Mouse (Mus musculus) cerebellum, adult 18-20 months (tissue): ENCODE results near the gene Irf6.

Experiments
- DNase-seq, 2 experiments: peaks; one replicate each; pipeline ENCODE4 v3.0.0; 2021

Irf6 gene

GRCm38 (mm10) chr1:193152872-193153271 is at the start of gene Irf6:
Gene Irf6 (plus strand): TSS chr1:193153111.
- no peak for DNase-seq

DNA sequence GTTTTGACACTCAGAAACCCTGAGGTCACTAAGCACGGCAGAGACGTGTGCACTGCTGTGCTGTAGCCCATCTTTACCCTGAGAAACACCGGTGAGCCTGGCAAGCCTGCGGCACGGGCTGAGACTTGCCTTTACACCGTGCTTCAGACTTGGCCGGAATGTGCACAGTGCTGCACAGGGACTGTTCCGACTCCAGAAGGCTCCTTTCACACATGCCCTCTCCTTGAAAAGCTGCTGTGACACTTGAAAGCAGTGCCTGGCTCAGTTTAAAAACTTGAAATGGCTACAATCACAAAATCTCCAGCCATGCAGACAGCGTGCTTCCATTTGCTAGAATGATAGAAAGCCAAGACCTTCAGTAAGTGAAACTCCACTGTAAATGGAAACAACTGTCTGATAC is 40.8 kb upstream of the Irf6 start:
- no peak for DNase-seq

- no peak for DNase-seq
Observed at GRCm38 (mm10) chr1:193122793-193123192, 30.1 kb upstream of the Irf6 start.

- no peak for DNase-seq
Observed at GRCm38 (mm10) chr1:193123290-193123689, 29.6 kb upstream of the Irf6 start.

DNA sequence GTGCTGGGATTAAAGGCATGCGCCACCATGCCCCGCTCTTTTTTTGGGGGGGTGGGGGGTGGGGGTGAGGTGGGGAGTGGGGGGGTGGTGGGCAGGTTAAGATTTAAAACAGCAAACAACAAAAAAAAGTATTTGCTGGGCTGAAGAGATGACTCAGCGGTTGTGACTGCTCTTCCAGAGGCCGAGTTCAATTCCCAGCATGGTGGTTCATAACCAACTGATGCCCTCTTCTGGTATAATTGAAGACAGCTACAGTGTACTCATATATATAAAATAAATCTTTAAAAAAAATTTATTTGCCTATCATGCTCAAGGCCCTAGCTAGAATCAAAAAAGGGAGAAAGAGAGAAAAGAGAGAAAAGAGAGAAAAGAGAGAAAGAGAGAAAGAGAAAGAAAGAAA is 27.1 kb upstream of the Irf6 start:
- DNase-seq: no peak

DNA sequence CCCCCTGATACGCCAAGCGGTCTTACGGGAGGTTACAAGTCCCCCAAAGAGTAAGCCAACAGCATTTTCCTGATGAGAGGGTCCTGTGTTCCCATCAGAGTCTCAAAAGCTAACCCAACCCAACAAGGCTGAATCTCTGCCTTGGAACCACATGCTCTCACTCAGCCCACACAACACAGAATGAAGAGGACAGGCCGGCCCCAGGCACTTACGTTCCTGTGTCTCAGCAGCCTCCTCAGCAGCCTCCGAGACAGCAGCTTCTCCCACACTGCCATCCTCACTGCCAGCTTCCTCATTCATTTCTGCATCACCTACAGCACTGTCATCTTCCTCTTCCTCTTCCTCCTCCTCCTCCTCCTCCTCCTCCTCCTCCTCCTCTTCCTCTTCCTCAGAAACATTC is 24.9 kb upstream of the Irf6 start:
- no peak for DNase-seq

DNA sequence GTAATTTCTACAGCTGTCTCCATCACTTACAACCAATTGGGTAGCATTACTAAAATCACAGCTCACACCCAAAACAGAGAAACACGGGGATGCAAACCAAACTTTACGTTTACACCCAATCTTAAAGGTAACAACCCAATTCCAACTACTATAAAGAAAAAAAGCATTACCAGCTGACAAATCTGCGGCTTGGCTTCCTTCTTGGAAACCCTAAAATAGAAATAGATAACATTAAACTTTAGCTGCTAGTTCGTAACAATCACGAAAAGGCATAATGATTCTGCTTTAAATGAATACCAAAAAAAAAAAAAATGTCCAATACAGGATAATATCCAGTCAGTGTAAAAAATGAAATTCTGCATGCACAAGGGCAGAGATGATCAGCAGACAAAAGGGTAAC is 23.6 kb upstream of the Irf6 start:
- DNase-seq: no peak

DNA sequence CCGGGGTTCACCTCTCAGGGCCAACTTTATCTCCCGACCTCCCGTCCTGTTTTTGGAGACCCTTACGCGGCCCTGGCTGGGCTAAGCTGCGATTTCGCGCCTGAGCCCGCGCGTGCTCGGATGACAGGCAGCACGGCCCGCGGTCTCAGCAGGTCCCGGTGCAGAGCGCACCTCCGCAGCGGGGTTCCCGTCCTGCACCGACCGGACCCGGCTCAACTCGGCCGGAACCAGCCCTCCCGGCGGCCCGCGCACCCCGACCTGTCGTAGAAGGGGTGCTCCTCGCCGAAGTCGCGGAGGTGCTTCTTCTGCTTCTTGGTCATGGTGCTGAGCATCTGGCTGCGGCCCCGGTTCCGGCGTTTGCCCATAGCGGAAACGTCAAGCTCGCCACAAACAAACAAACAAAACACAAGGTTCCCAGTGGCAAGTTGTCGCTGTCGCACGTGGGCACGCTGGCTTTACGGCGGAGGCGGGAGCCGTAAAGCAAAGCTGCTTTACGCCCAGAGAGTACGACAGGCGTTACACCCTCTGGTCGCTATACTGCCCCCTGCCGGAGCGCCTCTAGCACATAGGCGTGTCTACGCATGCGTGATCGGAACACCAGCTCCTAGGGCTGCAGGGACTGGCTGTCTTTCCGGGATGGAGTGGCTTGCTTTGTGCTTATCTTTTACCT is 23.0 kb upstream of the Irf6 start, which contains the start of gene Diexf:
Diexf (minus strand) TSS at position 487 of the 670 bp plus-strand sequence.
- DNase-seq: peak; percentile 95 to 97

DNA sequence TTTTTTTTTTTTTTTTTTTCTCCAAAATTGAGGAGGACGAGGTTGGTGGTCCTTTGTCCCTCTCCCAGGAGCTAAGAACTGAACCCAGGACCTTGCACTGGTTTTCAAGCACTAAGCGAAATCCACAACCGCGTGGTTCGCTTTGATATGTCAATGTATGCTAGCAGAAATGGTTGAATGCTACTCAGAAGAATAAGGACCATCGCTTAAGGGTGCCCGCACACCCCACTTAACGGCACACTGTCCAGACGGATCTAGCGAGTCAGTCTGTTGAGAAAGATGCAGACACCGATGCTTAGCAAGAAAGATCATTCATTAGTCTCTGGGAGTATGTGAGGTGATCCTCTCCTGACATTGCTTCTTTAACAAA is 22.5 kb upstream of the Irf6 start:
- DNase-seq: no peak

- no peak for DNase-seq
Observed at GRCm38 (mm10) chr1:193130839-193131238, 22.1 kb upstream of the Irf6 start.

GRCm38 (mm10) chr1:193131311-193131948 is 21.5 kb upstream of the Irf6 start:
- no peak for DNase-seq

DNA sequence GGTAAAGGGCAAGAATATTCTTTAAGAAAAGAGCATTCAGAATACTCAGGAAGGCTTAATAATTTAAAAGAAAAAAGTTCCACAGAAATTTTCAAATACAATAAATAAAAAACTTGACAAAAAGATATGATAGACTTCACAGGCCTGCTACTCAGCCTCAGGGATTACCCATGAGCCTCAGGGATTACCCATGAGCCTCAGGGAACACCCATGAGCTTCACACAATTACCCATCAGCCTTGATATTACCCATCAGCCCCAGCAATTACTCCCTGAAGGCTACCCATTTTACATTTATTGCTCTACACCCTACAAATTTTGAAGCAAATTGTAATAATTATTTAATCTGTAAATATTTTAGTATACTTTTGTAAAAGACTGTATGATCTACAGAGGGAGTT is 20.5 kb upstream of the Irf6 start:
- no peak for DNase-seq

DNA sequence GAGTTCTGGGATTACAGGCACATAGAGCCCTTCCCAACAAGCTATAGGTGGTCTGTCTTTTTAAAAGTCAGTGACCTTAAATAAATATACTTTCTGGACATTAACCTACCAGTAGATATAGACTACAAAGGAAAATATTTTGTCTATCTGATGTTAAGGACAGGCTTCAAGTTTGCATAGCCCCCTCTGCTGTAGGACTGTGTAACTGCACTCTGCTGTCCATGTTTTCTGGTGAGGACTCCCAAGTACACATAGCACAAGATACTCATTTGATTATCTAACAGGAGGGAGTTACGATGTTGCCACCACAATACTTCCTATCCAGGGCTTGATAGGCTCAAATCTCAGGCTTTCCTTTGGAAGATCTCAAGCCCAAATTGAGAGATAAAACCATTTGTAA is 19.2 kb upstream of the Irf6 start:
- no peak for DNase-seq

GRCm38 (mm10) chr1:193138087-193138486 is 14.8 kb upstream of the Irf6 start:
- DNase-seq: no peak

GRCm38 (mm10) chr1:193138669-193139068 is 14.2 kb upstream of the Irf6 start:
- no peak for DNase-seq

GRCm38 (mm10) chr1:193141118-193141517 is 11.8 kb upstream of the Irf6 start:
- DNase-seq: no peak

DNA sequence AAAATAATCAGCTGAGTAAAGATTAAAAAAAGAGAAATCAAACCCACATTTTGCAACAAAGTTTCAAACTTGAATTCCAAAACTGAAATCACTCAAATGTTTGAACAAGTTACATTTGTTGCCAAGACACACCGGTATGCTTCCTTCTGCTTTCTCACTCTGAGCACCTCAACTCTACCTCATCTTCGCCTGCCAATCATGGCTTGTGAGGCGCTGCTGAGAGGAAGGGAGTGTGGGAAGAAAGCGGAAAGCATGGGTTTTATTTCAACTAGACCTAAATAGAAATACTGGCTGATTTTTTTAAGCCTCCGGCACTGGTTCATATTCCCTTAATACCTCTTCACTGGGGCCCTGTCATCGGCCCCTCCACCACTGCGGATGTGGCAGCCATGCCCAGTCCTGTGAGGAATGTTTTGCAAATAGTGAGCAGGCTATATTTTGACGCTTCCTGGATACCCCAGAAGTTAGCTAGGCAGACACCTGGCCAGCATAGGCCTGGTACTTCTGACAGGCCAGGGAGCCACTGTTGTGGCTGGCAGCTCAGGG is 10.3 kb upstream of the Irf6 start:
- DNase-seq: no peak

GRCm38 (mm10) chr1:193144516-193144915 is 8.4 kb upstream of the Irf6 start:
- peak in 1 of 2 experiments; percentile 23 for DNase-seq

DNA sequence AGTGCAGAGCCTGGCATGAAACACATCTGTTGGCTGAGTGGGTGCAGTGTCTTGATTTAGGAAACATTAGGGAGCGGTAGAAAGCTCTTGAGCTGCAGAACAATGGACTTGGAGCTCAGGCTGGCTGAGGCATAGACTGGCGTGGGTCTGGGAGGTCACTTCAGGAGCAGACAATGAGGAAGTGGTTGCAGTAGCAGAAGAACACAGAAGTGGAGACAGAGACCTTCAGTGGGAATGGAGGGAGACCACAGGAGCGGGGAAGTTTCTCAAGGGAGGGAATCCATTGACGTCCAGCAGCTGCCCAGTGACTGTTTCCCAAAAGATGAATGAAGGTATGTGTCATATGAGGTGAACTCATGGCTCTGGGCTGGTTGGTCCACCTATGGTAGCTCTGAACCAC is 7.8 kb upstream of the Irf6 start:
- no peak for DNase-seq

GRCm38 (mm10) chr1:193146416-193146815 is 6.5 kb upstream of the Irf6 start:
- DNase-seq: no peak

- DNase-seq: no peak
Observed at GRCm38 (mm10) chr1:193149231-193149630, 3.7 kb upstream of the Irf6 start.

DNA sequence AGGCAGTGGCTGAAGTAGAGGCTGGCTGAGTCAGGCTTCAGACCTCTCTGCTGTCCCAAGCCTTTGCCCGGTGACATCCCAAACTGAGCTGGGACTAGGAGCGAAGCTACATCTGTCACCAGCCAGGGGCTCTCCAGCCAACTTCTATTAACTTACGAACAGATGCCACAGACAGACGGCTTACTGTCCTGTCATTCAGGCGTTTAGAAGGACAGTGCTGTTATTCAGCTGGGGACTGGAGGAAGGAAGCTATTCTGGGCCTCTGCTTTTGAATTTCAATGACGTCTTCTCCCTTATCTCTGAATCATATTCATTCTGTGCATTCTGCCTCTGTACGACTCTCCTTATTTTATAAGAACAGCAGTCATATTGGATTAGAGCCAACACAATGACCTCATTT is 1.8 kb upstream of the Irf6 start:
- DNase-seq: no peak

DNA sequence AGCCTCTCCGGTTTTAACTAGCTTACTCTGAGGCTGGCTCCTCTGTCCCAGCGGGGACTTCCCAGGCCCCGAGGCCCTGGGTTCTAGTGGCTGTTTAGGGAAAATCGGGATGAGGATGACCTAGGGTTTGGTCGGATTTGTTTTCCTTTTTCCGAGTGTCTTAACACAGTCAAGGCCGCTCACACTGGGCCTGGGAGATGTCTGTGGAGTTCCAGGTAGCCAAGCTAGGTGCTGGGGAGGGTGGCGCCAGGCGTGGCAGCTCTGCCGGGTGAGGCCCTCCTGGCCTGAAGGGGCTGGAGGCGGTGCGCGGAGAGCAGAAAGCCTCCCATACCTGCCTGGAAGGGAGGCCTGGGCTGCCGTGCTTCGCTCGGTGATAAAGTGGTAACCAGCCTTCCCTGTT is 650 bp downstream of the Irf6 start:
- no peak for DNase-seq

GRCm38 (mm10) chr1:193156316-193157110 is 3.6 kb downstream of the Irf6 start:
- DNase-seq: no peak
